Mouse (Mus musculus) midbrain, embryonic 15.5 days (tissue): ENCODE measurements at regions not wholly inside any gene's neighbourhood (a gene's known extent, or its start where the extent isn't known, plus 50 kb on each side); places are given as distances from the start of the nearest gene placed in this dataset.

ENCODE experiments used
- ATAC-seq: fragments of 200-750 bp; cut with Nextera tagmentation; replicated peaks from 2 replicates; pipeline ENCODE4 v1.8.0; 2017; ENCODE audit warnings: moderate TSS enrichment
- H3K27ac ChIP-seq: fragments of 300-500 bp; sonication (generic); 2 replicates; pipeline ENCODE4 v1.5.1; 2015; ENCODE audit warnings: mild to moderate bottlenecking, inconsistent platforms
- H3K27me3 ChIP-seq: fragments of 300-500 bp; sonication (generic); replicated peaks from 2 replicates; pipeline ENCODE4 v1.6.1; 2015; ENCODE audit warnings: inconsistent platforms
- H3K36me3 ChIP-seq: fragments of 300-500 bp; sonication (generic); replicated peaks from 2 replicates; pipeline ENCODE4 v1.6.1; 2015; ENCODE audit warnings: inconsistent platforms
- H3K4me1 ChIP-seq: fragments of 300-500 bp; sonication (generic); 2 replicates; pipeline ENCODE4 v1.6.1; 2015; ENCODE audit warnings: inconsistent platforms
- H3K4me2 ChIP-seq: fragments of 300-500 bp; sonication (generic); 2 replicates; pipeline ENCODE4 v1.6.1; 2015; ENCODE audit warnings: inconsistent platforms, mild to moderate bottlenecking, moderate library complexity
- H3K4me3 ChIP-seq: fragments of 300-500 bp; sonication (generic); 2 replicates; pipeline ENCODE4 v1.5.1; 2015; ENCODE audit warnings: mild to moderate bottlenecking, inconsistent platforms
- H3K9ac ChIP-seq: fragments of 300-500 bp; sonication (generic); 2 replicates; pipeline ENCODE4 v1.6.1; 2015; ENCODE audit warnings: mild to moderate bottlenecking, inconsistent platforms
- H3K9me3 ChIP-seq: fragments of 300-500 bp; sonication (generic); 2 replicates; pipeline ENCODE4 v1.6.1; 2016; ENCODE audit warnings: inconsistent platforms
- WGBS: fragments of 180-500 bp; shearing (Covaris S2); methylation state at CpG from one replicate; pipeline ENCODE4 v1.1.7; 2015; ENCODE audit warnings: mixed read lengths; 5-methylcytosine and 5-hydroxymethylcytosine counted together

- H3K9me3 ChIP-seq = no peaks in the 10 kb centered on the region
- H3K36me3 ChIP-seq = no peaks in the 10 kb centered on the region
- no peak overlapping the region for H3K9ac ChIP-seq
- H3K27me3 ChIP-seq = no peaks in the 10 kb centered on the region
- WGBS = 84% methylated on average over 4 of the region's 4 CpGs
- 0 out of 2 replicates have a peak, but pooled peaks cover 2% of the 10 kb centered on the region for H3K4me1 ChIP-seq
- H3K4me3 ChIP-seq = no peak overlapping the region
- no peak for ATAC-seq
- H3K27ac ChIP-seq = no peak overlapping the region
- no peak overlapping the region for H3K4me2 ChIP-seq
These were observed 79.7 kb upstream of the 4933412E24Rik start for GRCm38 (mm10) chr15:60096131-60096530.

- H3K9ac ChIP-seq = no peak overlapping the region
- H3K4me2 ChIP-seq = no peak overlapping the region
- H3K9me3 ChIP-seq = no peaks in the 10 kb centered on the region
- H3K4me1 ChIP-seq = no peaks in the 10 kb centered on the region
- no peak for ATAC-seq
- H3K36me3 ChIP-seq = no peaks in the 10 kb centered on the region
- no peak overlapping the region for H3K4me3 ChIP-seq
- H3K27me3 ChIP-seq = no peaks in the 10 kb centered on the region
- 88% methylated on average over 5 of the region's 5 CpGs for whole genome bisulfite sequencing
- no peak overlapping the region for H3K27ac ChIP-seq
These were observed 73.5 kb upstream of the 4933412E24Rik start for GRCm38 (mm10) chr15:60089921-60090320.

- no peaks in the 10 kb centered on the region for H3K4me1 ChIP-seq
- H3K4me3 ChIP-seq = no peak overlapping the region
- no peaks in the 10 kb centered on the region for H3K27me3 ChIP-seq
- 50% methylated on average over 10 of the region's 10 CpGs for WGBS
- no peaks in the 10 kb centered on the region for H3K36me3 ChIP-seq
- peak; percentile 30; the same call in 1 of the 2 replicates for ATAC-seq
- no peak overlapping the region for H3K9ac ChIP-seq
- H3K9me3 ChIP-seq = no peaks in the 10 kb centered on the region
- H3K27ac ChIP-seq = no peak overlapping the region
- H3K4me2 ChIP-seq = no peak overlapping the region
These were observed 72.8 kb upstream of the 4933412E24Rik start for GRCm38 (mm10) chr15:60088964-60089899.
